Mouse (Mus musculus) right cerebral cortex, adult 2 months (tissue): ENCODE results near the gene Tbl1x.
A peak's percentile ranks its signal among the peaks of the same experiment; 100 is the strongest.

Source experiments
- DNase-seq, 2 experiments: peaks; one replicate each; pipeline ENCODE4 v3.0.0; 2021 to 2022; ENCODE audit warnings: low spot score in 2 of 2

Tbl1x gene

DNA sequence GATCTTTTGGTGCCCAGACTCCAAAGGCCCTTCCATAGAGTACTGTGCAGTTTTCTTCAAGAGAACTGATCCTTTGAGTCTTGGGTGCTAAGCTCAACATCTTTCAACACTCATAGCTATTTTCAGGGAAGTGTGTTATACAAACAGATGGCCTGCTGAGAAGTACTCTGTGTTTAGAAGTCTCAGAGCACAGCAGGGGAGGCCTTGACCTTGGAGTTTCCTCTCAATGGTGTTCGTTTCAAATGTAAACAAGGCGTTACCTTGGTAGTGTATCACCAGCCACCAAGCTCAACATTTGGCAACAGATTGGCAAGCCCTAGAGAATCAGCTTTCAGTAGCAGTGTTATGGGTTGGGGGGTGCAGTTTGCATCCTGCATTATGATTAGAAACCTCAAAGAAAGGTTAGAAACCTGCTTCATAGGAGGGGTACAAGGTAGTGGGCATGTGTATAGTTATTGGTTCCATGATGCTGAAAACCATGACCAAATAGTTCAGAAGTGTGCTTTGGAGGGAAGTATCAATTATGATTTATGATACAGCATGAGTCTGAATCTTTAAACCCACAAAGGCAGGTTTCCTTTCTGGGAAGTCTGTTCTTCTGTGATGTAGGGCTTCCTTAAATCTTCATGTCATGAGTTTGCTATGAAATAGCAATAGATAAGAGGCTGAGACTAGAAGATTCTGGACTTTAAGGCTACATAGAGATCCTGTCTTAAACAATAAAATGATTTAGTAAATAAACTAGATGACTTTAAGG is 98.3 kb downstream of the Tbl1x start:
- DNase-seq, result no peak

DNA sequence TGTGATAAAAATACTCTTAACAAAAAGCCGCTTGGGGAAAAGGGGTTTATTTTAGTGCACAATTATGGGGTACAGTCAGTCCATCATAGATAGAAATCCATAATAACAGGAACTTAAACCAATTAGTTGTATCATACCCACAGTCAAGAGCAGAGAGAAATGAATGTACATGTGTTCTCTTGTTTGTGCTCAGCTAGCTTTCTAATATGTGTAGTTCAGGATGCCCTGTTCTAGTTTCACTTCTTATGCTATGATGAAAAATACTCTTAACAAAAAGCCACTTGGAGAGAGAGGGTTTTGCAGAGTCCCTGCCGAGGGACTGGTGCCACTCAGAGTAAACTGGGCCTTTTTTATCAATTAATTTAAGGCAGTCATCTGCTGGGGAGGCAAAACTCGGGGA is 101.1 kb downstream of the Tbl1x start:
- no peak for DNase-seq

DNA sequence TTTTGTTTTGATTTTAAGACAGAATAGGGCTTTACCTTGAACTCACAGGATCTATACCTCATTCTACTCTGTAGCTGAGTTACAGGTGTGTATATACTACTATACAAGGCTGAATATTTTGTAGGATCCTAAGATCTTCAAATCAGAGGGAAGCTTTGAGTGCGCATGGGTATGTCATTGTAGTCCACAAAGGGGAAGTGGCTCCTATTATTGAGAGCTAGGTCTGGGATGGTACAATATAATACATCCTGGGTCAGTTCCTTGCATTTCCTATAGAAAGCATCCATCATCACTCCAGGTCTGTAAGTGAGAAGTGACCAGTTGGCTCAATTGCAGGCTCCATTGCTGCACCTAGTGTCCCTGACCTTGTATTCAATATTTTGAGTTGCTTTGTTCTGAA is 102.2 kb downstream of the Tbl1x start:
- no peak for DNase-seq

DNA sequence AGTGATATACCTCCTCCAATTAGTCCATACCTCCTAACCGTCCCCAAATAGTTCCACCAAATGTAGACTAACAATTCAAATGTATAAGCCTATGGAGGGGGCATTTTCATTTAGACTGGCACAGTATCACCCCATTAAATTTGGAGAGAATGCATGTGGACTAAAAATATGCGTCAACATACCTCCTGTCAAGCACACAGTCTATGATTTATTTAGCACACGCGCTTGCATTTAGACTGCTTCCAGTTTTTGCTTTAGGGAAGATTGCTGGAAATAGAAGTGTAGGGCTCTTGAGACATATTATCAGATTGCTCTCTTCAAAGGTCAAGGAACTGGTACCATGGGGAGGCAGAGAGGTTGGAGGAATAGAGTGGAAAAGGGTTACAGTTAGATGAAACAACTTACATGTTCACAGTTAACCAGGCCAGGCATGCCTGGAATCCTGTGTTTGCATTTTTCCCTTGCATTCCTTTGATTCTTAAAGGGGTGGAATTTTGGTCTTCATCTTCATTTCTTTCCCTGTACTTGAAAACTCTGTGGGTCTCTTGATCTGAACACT is 105.0 kb downstream of the Tbl1x start:
- DNase-seq, result no peak

DNA sequence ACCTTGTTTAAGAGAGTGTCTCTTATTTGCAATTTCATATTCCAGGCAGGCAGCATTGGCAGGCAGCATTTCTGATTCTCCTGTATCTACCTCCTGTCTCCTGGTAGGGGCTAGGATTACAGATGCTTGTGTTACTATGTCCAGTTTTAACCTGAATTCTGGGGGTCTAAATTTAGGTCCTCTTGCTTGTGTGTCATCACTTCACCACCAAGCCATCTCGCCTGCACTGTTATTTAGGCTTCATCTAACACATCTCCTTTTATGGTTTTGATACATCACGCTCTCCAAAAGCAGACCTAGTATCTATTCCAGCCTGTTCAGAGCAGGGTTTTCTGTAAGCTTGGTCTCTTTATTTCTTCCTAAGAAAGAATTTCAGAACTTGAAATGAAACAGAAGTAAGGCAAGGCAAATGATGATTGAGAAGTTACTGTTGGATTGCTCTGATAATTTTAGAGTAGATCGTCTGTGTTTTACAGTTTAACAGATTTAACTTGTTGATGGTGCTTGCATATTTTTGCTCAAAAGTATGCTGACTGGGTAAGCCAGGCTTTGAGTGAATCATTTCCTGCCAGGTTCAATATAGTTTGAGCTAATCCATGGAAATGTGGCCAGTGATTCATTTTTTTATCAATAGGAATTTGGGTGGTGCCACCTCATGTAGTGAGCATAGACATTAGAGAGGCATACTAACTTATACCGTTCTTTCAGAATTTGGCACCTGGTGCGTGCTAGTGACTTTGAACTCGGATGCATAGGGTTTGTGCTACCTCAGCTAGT is 106.7 kb downstream of the Tbl1x start:
- DNase-seq, result no peak

DNA sequence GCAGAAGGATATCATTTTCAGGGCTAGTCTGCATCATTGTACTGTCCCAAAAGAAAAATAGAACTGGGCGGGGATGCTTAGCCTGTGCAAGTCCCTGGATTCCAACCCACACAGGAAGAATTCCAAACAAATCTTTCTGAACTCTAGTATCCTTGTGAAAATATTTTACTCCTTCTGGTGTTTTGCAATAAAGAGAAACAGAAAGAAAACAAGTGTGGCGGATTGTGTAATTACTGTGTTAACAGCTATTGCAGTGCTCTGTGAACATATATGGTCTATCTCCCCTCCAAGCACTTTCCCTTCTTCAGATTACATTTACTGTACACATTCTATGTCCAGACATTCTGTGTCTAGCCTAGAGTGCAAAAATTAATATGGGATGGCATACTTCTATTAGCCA is 119.6 kb downstream of the Tbl1x start:
- no peak for DNase-seq

DNA sequence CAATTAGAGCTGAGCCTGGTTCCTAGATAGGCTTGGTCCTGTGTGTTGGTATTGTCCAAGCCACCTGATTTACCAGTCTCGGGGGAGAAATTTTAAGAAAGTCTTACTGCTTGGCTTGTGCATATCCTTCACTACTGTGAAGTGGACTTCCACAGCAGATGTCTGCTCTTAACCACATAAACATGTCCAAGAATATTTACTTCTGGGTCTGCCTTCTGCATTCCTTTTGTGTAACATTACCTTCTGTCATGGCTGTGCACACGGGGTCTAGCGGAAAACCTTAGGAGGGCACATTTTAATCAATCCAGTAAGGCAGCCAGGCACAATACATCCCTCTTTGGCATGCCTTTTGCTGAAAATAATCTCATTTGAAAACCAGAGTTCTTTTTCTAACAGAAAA is 125.7 kb downstream of the Tbl1x start:
- DNase-seq, result no peak

DNA sequence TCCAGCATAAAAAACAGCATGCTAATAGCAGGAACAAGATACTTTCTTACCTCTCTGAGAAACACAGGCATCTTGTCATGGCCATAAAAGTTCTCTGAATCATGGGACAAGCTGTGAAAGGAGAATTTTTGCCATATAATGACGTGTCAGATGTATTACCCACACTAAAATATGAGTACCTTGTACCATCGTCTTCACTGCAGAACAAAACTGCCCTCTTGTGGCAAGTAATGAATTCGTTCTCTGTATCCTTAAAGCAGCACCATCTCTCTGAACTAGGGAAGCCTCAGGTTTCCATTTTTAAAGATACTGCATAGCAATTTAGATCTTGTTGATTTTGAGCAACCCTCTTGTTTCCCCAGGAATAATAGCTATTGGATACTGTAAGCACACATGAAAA is 127.3 kb downstream of the Tbl1x start:
- DNase-seq, result peak; percentile 26 to 63

DNA sequence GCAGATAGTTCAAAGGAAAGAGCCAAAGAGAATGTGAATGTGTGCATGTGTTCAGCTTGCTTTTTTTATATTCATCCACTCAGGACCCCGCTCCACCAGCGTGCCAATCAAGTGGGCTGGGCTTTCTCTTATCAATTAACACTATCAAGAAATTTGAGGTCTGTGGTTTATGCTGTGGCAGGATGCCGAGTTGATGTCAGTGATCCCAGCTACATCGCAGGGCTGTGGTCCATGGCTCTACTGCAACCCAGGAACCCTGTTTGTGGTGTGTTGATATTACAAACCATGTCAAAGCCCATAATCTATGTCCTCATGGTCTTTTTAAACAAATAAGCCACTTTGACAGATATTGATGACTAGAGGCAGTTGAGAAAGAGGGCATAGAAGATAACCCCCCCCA is 129.5 kb downstream of the Tbl1x start:
- DNase-seq, result no peak

DNA sequence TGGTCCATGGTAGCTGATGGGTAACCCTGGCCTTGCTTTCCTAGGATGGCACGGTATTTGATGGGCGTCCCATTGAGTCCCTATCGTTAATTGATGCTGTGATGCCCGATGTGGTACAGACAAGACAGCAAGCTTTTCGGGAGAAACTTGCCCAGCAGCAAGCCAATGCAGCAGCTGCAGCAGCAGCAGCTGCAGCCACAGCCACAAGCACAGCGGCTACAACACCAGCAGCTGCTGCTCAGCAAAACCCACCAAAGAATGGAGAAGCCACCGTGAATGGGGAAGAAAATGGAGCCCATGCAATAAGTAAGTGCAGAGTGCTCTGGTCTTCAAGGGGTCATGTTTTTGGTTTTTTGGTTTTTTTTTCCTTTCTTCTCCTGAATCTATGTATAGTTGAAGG is 135.4 kb downstream of the Tbl1x start:
- no peak for DNase-seq

DNA sequence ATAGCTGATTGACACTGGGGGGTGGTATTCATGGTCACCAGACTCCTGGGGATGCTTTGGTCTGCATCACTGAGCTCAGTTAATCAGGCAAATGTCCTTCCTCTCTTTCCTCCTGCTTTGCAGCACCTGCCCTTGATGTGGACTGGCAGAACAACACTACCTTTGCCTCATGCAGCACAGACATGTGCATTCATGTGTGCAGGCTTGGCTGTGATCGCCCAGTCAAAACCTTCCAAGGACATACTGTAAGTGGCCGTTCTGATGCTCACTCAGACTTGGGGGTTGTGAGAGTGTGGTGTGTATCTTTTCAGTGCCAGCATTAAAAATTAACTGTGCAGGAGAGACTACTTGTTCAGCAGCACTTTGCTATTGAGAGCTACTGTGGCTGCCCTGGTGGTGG is 139.4 kb downstream of the Tbl1x start:
- no peak for DNase-seq

DNA sequence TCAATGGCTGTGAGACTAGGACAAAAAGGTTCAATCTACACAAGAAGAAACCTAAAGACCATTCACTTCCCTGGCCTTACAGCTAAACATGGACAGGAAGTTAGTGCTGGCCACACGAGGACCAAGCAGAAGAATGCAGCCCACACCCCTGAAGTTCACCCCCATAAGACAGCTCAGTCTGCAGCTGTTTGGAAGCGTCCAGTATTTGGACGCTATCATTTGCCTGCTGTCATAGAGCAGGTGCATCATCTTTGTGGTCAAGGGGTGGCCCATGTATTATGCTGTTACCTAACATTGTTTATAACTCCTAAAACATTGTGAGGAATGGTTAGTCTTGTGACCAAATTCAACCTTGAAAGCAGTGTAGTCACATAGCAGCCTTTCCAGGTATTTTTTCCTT is 151.2 kb downstream of the Tbl1x start:
- no peak for DNase-seq

DNA sequence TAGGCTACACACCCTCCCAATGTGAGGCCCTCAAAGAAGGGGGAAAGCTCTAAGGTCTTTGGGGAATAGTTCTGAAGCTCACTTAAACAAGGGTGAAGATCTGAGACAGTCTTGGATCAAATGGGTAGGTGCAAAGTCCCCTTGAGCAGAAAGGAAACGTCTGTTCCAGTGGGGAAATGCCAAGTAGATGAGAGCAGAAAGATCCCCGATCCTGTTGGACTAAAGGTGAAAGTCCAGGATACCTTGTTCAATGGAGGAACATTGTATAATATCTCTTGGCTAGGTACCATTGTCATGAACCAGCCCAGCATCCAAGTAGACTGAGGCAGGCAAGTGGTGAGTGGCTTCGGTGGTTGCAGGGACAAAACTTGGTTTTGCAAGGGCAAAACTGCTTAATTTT is 152.5 kb downstream of the Tbl1x start:
- DNase-seq, result no peak

DNA sequence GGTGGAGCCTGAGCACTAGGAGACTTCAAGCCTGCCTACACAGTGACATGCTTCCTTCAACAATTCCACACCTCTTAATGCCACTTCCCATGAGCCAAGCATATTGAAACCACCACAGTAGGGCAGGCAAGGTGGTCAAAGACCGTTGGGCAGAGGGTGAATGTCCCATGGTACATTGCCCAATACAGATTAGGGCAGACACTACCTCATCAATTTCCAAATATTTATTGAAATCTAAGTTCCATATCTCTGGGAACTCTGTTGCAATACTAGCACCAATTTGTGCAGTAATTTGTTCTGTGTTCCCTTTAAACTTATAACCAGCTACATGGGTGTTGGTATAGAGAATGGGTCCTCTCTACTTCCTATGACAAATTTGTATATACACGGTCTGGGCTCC is 154.2 kb downstream of the Tbl1x start:
- no peak for DNase-seq

DNA sequence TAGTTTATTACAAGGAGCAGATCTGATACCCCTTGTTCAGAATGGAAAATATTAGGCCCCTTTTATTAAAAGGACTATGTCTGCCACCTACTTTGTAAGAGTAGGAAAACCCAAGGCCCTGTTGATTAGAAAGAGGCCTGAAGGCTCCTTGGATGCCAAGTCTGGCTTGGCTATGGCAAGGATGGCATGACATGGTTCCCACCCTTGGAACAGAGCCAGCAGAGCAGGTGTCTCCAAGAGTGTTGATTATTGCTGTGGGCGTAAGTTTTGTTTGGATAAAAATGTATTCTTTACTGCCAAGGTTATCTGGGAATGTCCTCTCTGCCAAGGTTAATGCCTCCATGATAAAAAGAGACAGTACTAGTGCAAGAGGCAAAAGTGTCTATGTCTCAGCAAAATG is 156.1 kb downstream of the Tbl1x start:
- no peak for DNase-seq

DNA sequence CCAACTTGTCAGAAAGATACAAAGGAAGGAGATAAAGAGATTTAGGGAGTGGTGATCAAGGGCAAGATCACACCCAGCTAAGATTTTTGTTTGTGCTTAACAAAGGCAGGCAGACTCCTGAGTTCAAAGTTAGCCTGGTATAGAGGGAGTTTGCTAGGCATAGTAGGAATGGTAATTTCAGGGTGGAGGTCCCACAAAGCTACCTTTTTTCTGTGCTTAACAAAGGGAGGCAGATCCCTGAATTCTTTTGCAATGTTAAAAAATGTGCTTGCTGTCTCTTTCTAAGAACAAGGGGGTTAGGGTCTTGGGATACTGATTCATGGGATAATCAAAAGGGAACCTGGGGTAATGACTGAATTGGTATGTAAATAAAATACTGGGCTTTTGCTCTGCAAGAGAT is 156.6 kb downstream of the Tbl1x start:
- no peak for DNase-seq

DNA sequence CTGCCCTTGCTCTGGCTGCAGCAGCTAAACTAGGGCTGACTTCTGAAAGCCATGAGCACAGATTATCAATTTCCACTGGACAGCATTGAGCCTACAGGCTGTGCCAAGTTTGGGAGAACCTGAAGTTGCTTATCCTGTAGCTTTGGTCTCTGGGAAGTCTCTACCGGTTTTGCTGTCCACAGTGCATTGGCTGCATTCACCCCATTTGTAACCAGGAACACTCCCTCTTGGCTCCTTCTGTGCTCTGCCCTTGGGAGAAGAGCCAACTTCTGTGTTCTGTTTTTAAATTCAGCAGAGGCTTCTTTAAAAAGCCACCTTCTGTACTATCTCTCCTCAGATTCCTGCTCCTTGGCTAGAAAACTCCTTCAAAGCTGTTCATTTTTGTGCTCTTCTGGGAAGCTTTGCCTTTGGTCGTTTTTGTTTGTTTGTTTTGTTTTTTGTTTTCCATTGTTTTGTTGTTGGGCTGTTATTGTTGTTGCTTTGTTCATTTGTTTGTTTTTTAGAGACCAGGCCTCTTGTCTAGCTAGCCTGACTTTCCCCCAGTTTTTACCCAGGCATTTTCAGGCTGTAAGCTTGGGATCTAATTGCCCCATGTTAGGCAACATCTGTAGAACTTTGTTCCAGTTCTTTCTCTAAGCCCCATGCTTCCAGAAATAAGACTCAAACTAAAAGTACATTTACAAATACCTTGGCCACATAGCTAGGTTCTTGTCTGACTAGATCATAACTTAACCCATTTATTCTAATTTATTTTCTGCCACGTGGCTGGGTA is 159.2 kb downstream of the Tbl1x start:
- peak; percentile 4 for DNase-seq
